Mouse (Mus musculus) MEL (cell line): ENCODE results near the gene Frmd4a. TPM values are rescaled to one million over a fixed set of nuclear protein-coding genes. Genes with fewer than 3 reads are reported as not detected.

Source experiments
- DNase-seq: peaks from one replicate; pipeline ENCODE4 v3.0.0; 2011; ENCODE audit warnings: low read depth, low spot score
- H3K27ac ChIP-seq: 2 replicates; pipeline ENCODE4 v1.5.1; 2012; ENCODE audit warnings: low read depth, mild to moderate bottlenecking, control low read depth, low read length, moderate library complexity; ENCODE audit not compliant: control insufficient read depth
- H3K27me3 ChIP-seq, 2 experiments: fragments of 150-350 bp in 1 of 2; sonication (generic) in 1 of 2; 2 replicates each; pipeline ENCODE4 v1.6.1; 2012; ENCODE audit warnings: low read length in 2 of 2, mild to moderate bottlenecking in 2 of 2, improper control_type of control experiment in 1 of 2, moderate library complexity in 1 of 2; ENCODE audit not compliant: insufficient read depth in 2 of 2, control insufficient read depth in 1 of 2
- H3K36me3 ChIP-seq, 2 experiments: 2 replicates each; pipeline ENCODE4 v1.6.1; 2012 to 2014; ENCODE audit warnings: low read length in 2 of 2, improper control_type of control experiment in 1 of 2, inconsistent platforms in 1 of 2, mild to moderate bottlenecking in 1 of 2; ENCODE audit not compliant: insufficient read depth in 2 of 2, control insufficient read depth in 1 of 2
- H3K4me1 ChIP-seq, 2 experiments: fragments of 150-350 bp in 1 of 2; sonication (generic) in 1 of 2; 2 replicates each; pipeline ENCODE4 v1.6.1; 2012; ENCODE audit warnings: low read length in 2 of 2, improper control_type of control experiment in 1 of 2, mild to moderate bottlenecking in 1 of 2; ENCODE audit not compliant: insufficient read depth in 2 of 2, control insufficient read depth in 1 of 2
- H3K4me3 ChIP-seq, 2 experiments: fragments of 150-350 bp in 1 of 2; sonication (generic) in 1 of 2; 2 replicates each; pipeline ENCODE4 v1.5.1; 2012; ENCODE audit warnings: low read depth in 2 of 2, low read length in 2 of 2, mild to moderate bottlenecking in 2 of 2, moderate library complexity in 2 of 2, control low read depth in 1 of 2, improper control_type of control experiment in 1 of 2; ENCODE audit not compliant: control insufficient read depth in 1 of 2, insufficient read depth in 1 of 2
- H3K79me2 ChIP-seq: 2 replicates; pipeline ENCODE4 v1.6.1; 2012; ENCODE audit warnings: mild to moderate bottlenecking, low read length, moderate library complexity; ENCODE audit not compliant: control insufficient read depth, poor library complexity, insufficient read depth
- H3K9ac ChIP-seq: 2 replicates; pipeline ENCODE4 v1.6.1; 2012; ENCODE audit warnings: low read depth, mild to moderate bottlenecking, control low read depth, low read length, moderate library complexity; ENCODE audit not compliant: control insufficient read depth, poor library complexity, severe bottlenecking
- H3K9me3 ChIP-seq: fragments of 150-350 bp; sonication (generic); replicated peaks from 2 replicates; pipeline ENCODE4 v1.6.1; 2012; ENCODE audit warnings: mild to moderate bottlenecking, low read length, improper control_type of control experiment, moderate library complexity; ENCODE audit not compliant: insufficient read depth
- BHLHE40 ChIP-seq: IDR thresholded peaks from 2 replicates; pipeline ENCODE4 v1.6.1; 2012; ENCODE audit warnings: low read depth, mild to moderate bottlenecking, inconsistent platforms, low read length, improper control_type of control experiment, borderline replicate concordance
- CHD1 ChIP-seq: IDR thresholded peaks from 2 replicates; pipeline ENCODE4 v1.6.1; 2012; ENCODE audit warnings: low read depth, mild to moderate bottlenecking, inconsistent platforms, low read length, improper control_type of control experiment
- CHD2 ChIP-seq: IDR thresholded peaks from 2 replicates; pipeline ENCODE4 v1.6.1; 2011; ENCODE audit warnings: low read length, improper control_type of control experiment
- CTCF ChIP-seq, 3 experiments: IDR thresholded peaks in 2 of 3; conservative IDR thresholded peaks in 1 of 3; 2 replicates each; pipeline ENCODE4 v1.5.1; 2011 to 2012; ENCODE audit warnings: low read length in 3 of 3, low read depth in 2 of 3, mild to moderate bottlenecking in 2 of 3, improper control_type of control experiment in 1 of 3, inconsistent platforms in 1 of 3, mixed read lengths in 1 of 3, moderate library complexity in 1 of 3; ENCODE audit not compliant: control insufficient read depth in 1 of 3, insufficient read depth in 1 of 3, poor library complexity in 1 of 3, severe bottlenecking in 1 of 3
- E2F4 ChIP-seq: IDR thresholded peaks from 2 replicates; pipeline ENCODE4 v1.6.1; 2011; ENCODE audit warnings: low read depth, low read length, improper control_type of control experiment, borderline replicate concordance
- ETS1 ChIP-seq: IDR thresholded peaks from 2 replicates; pipeline ENCODE4 v1.6.1; 2012; ENCODE audit warnings: low read depth, mild to moderate bottlenecking, inconsistent platforms, low read length, improper control_type of control experiment, moderate library complexity
- GABPA ChIP-seq: IDR thresholded peaks from 2 replicates; pipeline ENCODE4 v1.6.1; 2012; ENCODE audit warnings: low read depth, mild to moderate bottlenecking, inconsistent platforms, low read length, improper control_type of control experiment, moderate library complexity
- GATA1 ChIP-seq: IDR thresholded peaks from 2 replicates; pipeline ENCODE4 v1.6.1; 2011; ENCODE audit warnings: low read depth, low read length, improper control_type of control experiment
- HCFC1 ChIP-seq: IDR thresholded peaks from 2 replicates; pipeline ENCODE4 v1.6.1; 2012; ENCODE audit warnings: low read depth, mild to moderate bottlenecking, inconsistent platforms, low read length, improper control_type of control experiment, moderate library complexity
- JUND ChIP-seq: IDR thresholded peaks from 2 replicates; pipeline ENCODE4 v1.6.1; 2011; ENCODE audit warnings: low read depth, mild to moderate bottlenecking, improper control_type of control experiment, low read length
- MAFK ChIP-seq: IDR thresholded peaks from 2 replicates; pipeline ENCODE4 v1.6.1; 2011; ENCODE audit warnings: low read depth, mild to moderate bottlenecking, low read length, improper control_type of control experiment, borderline replicate concordance
- MAX ChIP-seq: IDR thresholded peaks from 2 replicates; pipeline ENCODE4 v1.6.1; 2011; ENCODE audit warnings: low read length, improper control_type of control experiment
- MAZ ChIP-seq: IDR thresholded peaks from 2 replicates; pipeline ENCODE4 v1.6.1; 2012; ENCODE audit warnings: low read depth, mild to moderate bottlenecking, inconsistent platforms, low read length, improper control_type of control experiment
- MEF2A ChIP-seq: IDR thresholded peaks from 2 replicates; pipeline ENCODE4 v1.6.1; 2014; ENCODE audit warnings: low read depth, mild to moderate bottlenecking, inconsistent platforms, low read length, improper control_type of control experiment; ENCODE audit not compliant: poor library complexity, insufficient replicate concordance, severe bottlenecking; ENCODE audit errors: extremely low read depth
- MXI1 ChIP-seq: IDR thresholded peaks from 2 replicates; pipeline ENCODE4 v1.6.1; 2011; ENCODE audit warnings: mild to moderate bottlenecking, low read depth, low read length, improper control_type of control experiment
- MYC ChIP-seq: IDR thresholded peaks from 2 replicates; pipeline ENCODE4 v1.6.1; 2011; ENCODE audit warnings: low read depth, mild to moderate bottlenecking, low read length, improper control_type of control experiment, moderate library complexity
- NELFE ChIP-seq: IDR thresholded peaks from 2 replicates; pipeline ENCODE4 v1.6.1; 2011; ENCODE audit warnings: low read depth, low read length, improper control_type of control experiment
- NRF1 ChIP-seq: IDR thresholded peaks from 2 replicates; pipeline ENCODE4 v1.6.1; 2014; ENCODE audit warnings: low read depth, mild to moderate bottlenecking, inconsistent platforms, low read length, improper control_type of control experiment, moderate library complexity; ENCODE audit not compliant: poor library complexity, insufficient read depth, severe bottlenecking
- POLR2A ChIP-seq, 2 experiments: IDR thresholded peaks; 2 replicates each; pipeline ENCODE4 v1.6.1; 2011 to 2012; ENCODE audit warnings: low read length in 2 of 2, mild to moderate bottlenecking in 2 of 2, control low read depth in 1 of 2, improper control_type of control experiment in 1 of 2, low read depth in 1 of 2, moderate library complexity in 1 of 2; ENCODE audit not compliant: control insufficient read depth in 1 of 2, insufficient read depth in 1 of 2, poor library complexity in 1 of 2
- POLR2AphosphoS2 ChIP-seq: IDR thresholded peaks from 2 replicates; pipeline ENCODE4 v1.6.1; 2011; ENCODE audit warnings: low read length, improper control_type of control experiment
- RAD21 ChIP-seq: IDR thresholded peaks from 2 replicates; pipeline ENCODE4 v1.6.1; 2011; ENCODE audit warnings: mild to moderate bottlenecking, low read depth, low read length, improper control_type of control experiment
- RCOR1 ChIP-seq: IDR thresholded peaks from 2 replicates; pipeline ENCODE4 v1.6.1; 2012; ENCODE audit warnings: low read depth, mild to moderate bottlenecking, inconsistent platforms, low read length, improper control_type of control experiment
- SIN3A ChIP-seq: IDR thresholded peaks from 2 replicates; pipeline ENCODE4 v1.6.1; 2012; ENCODE audit warnings: low read length, improper control_type of control experiment, inconsistent platforms
- TAL1 ChIP-seq: IDR thresholded peaks from 2 replicates; pipeline ENCODE4 v1.6.1; 2012; ENCODE audit warnings: mild to moderate bottlenecking, inconsistent platforms, low read length, moderate library complexity, mixed read lengths
- TCF12 ChIP-seq: IDR thresholded peaks from 2 replicates; pipeline ENCODE4 v1.6.1; 2014; ENCODE audit warnings: low read depth, mild to moderate bottlenecking, inconsistent platforms, low read length, improper control_type of control experiment, moderate library complexity
- UBTF ChIP-seq: IDR thresholded peaks from 2 replicates; pipeline ENCODE4 v1.6.1; 2012; ENCODE audit warnings: low read depth, mild to moderate bottlenecking, inconsistent platforms, low read length, improper control_type of control experiment, moderate library complexity, borderline replicate concordance; ENCODE audit not compliant: insufficient read depth
- USF2 ChIP-seq, 2 experiments: IDR thresholded peaks; 2 replicates each; pipeline ENCODE4 v1.6.1; 2011 to 2012; ENCODE audit warnings: improper control_type of control experiment in 2 of 2, low read length in 2 of 2, borderline replicate concordance in 1 of 2, inconsistent platforms in 1 of 2, low read depth in 1 of 2, mild to moderate bottlenecking in 1 of 2; ENCODE audit not compliant: insufficient read depth in 1 of 2
- ZC3H11A ChIP-seq: IDR thresholded peaks from 2 replicates; pipeline ENCODE4 v1.6.1; 2012; ENCODE audit warnings: low read depth, mild to moderate bottlenecking, inconsistent platforms, low read length, improper control_type of control experiment
- ZKSCAN1 ChIP-seq: IDR thresholded peaks from 2 replicates; pipeline ENCODE4 v1.6.1; 2012; ENCODE audit warnings: low read depth, mild to moderate bottlenecking, inconsistent platforms, low read length, improper control_type of control experiment, moderate library complexity
- ZNF384 ChIP-seq: IDR thresholded peaks from 2 replicates; pipeline ENCODE4 v1.6.1; 2012; ENCODE audit warnings: low read depth, mild to moderate bottlenecking, inconsistent platforms, low read length, improper control_type of control experiment
- polyA plus RNA-seq, 2 experiments: library from polyadenylated mRNA; stranded (reverse) in 1 of 2; unstranded in 1 of 2; fragments of >175 nt in 1 of 2; fragments of >200 nt in 1 of 2; gene quantifications; 2 replicates each; pipeline versions ENCODE4 v1.2.1 to v1.2.4; 2012; ENCODE audit warnings: low replicate concordance in 2 of 2, low read depth in 1 of 2; ENCODE audit not compliant: insufficient read length in 2 of 2, insufficient read depth in 1 of 2, missing spikeins in 1 of 2
- total RNA-seq: library from RNA; depleted of rRNA; stranded (reverse); fragments of 300-350 nt; gene quantifications from 2 replicates; pipeline ENCODE4 v1.2.3, GENCODE M21; 2012

Gene Frmd4a
- total and polyA plus RNA-seq, 3 experiments: 6.4 to 14.4 TPM; not detected in 1

DNA sequence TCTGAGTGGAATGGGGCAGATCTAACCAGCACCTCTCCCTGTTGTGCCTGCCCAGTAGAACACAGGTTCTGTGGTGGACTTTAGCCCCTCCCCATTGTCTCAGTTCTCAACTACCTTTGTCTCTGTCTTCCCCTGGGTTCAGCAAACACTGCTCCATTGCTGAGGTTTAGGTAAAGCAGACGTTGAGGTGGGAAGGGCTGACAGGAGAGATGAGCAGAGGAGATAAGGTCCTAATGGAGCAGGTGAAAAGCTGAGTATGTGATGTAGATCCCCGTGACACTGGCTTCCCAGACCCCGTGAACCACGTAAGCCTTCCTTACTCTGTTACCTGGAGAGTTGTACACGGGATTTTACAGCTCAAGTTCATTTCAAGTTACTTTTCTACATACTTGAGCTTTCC is 545.3 kb downstream of the Frmd4a start:
- Histone ChIP-seq H3K9me3 (no peaks in the 10 kb centered on the region), H3K4me1 (peaks cover 12 to 18% of the 10 kb centered on the region in 2 experiments), H3K36me3 (peaks cover 9 to 26% of the 10 kb centered on the region in 2 experiments), H3K27ac (peak overlapping the region; percentile 64), H3K27me3 (no peaks in the 10 kb centered on the region), H3K79me2 (peaks cover 29% of the 10 kb centered on the region), H3K9ac (peak overlapping the region; percentile 38), H3K4me3 (peak overlapping the region; percentile 26 to 70)
- peak; percentile 28 for DNase-seq
- no peak for TF ChIP-seq MEF2A
- TF ChIP-seq NRF1: no peak
- TF ChIP-seq TAL1: no peak
- TF ChIP-seq ETS1: no peak
- TF ChIP-seq UBTF: no peak
- no peak for TF ChIP-seq ZKSCAN1
- TF ChIP-seq GATA1: peak; percentile 71

DNA sequence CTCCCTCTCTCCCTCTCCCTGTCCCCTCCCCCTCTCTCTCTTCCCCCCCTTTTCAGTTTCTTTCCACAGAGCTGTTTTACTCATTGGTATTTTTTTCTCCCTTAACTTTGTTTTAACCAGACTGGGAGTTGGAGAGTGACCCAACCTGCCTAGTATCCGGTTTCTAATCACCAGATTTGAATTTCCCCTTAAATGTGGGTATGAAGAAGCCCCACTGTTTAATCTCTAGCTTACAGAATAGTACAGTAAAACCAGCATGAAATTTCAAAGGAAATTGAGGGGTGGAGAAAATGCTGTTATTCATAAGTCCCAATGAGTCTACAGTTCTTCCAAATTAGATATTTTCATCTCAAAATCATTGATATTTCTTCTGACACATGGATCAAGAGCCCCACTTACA is 545.8 kb downstream of the Frmd4a start:
- H3K36me3 ChIP-seq: peaks cover 9 to 23% of the 10 kb centered on the region in 2 experiments
- peak overlapping the region; percentile 26 to 70; a peak in 3 of 4 replicates for H3K4me3 ChIP-seq
- H3K27ac ChIP-seq: peak overlapping the region; percentile 64
- peak; percentile 68 for DNase-seq
- no peaks in the 10 kb centered on the region for H3K27me3 ChIP-seq
- no peaks in the 10 kb centered on the region for H3K9me3 ChIP-seq
- H3K9ac ChIP-seq: no peak overlapping the region
- H3K4me1 ChIP-seq: peaks cover 11 to 17% of the 10 kb centered on the region in 2 experiments
- H3K79me2 ChIP-seq: peaks cover 27% of the 10 kb centered on the region
- TF ChIP-seq MAZ (no peak; the same call in 1 of the 2 replicates), JUND (no peak), ZNF384 (peak; percentile 15; the same call in 1 of the 2 replicates), MAFK (no peak), TCF12 (peak; percentile 66), UBTF (no peak), RAD21 (no peak), E2F4 (no peak), RCOR1 (no peak; the same call in 1 of the 2 replicates), ZKSCAN1 (no peak), SIN3A (peak; percentile 42), ZC3H11A (no peak), NELFE (no peak), MAX (0 out of 2 replicates have a peak, but pooled peaks have one; percentile 29), USF2 (IDR thresholded peaks at IDR 0.05; ENCODE audit: borderline replicate concordance in 1 of 2, insufficient read depth in 1 of 2, low read depth in 1 of 2, low read length in 2 of 2) (no peak), MXI1 (0 out of 2 replicates have a peak, but pooled peaks have one; percentile 27), NRF1 (no peak), CHD2 (no peak), ETS1 (peak; percentile 68), GABPA (no peak), CHD1 (0 out of 2 replicates have a peak, but pooled peaks have one; percentile 56), MYC (0 out of 2 replicates have a peak, but pooled peaks have one; percentile 29), GATA1 (peak; percentile 34; the same call in 1 of the 2 replicates), TAL1 (peak; percentile 61), POLR2AphosphoS2 (no peak), BHLHE40 (no peak), POLR2A (IDR thresholded peaks at IDR 0.05; ENCODE audit: control insufficient read depth in 1 of 2, insufficient read depth in 1 of 2, low read depth in 1 of 2, low read length in 2 of 2, poor library complexity in 1 of 2) (no peak), HCFC1 (no peak), CTCF (IDR thresholded peaks at IDR 0.05 in 2 of 3, conservative IDR thresholded peaks at IDR 0.05 in 1 of 3; ENCODE audit: control insufficient read depth in 1 of 3, insufficient read depth in 1 of 3, low read depth in 2 of 3, low read length in 3 of 3, poor library complexity in 1 of 3, severe bottlenecking in 1 of 3) (no peak)
